ENCODE assay signal across 29 mouse cellular contexts in genomic region chr5:26170717-26171500, GRCm38 (mm10). TPM values are rescaled to one million over a fixed set of nuclear protein-coding genes. Genes with fewer than 3 reads are reported as not detected.
"Had no signal": no experiment of that assay in that cellular context is flagged by ENCODE, and none has a peak within 500 bp of the region (broad histone marks: within the 10 kb centered on the region; RNA-seq: fewer than 3 reads in every experiment).

No protein-coding gene starts in this region.

- H3K27ac ChIP-seq: intestine, embryonic 15.5 days; left cerebral cortex, adult 2 months; liver, embryonic 13.5 days; stomach, embryonic 15.5 days had no signal

- H3K4me2 ChIP-seq: intestine, embryonic 15.5 days; liver, embryonic 13.5 days; midbrain, embryonic 11.5 days; stomach, embryonic 15.5 days had no signal

- H3K9ac ChIP-seq: intestine, embryonic 15.5 days; liver, embryonic 13.5 days; stomach, embryonic 15.5 days had no signal

- ATAC-seq: intestine, embryonic 15.5 days had no signal

- H3K4me3 ChIP-seq: intestine, embryonic 15.5 days; left cerebral cortex, adult 2 months; liver, embryonic 13.5 days; stomach, embryonic 15.5 days had no signal

- DNase-seq: kidney, adult 18-20 months; kidney, postnatal 25 days; layer of hippocampus, postnatal 36 days; liver, embryonic 13.5 days; lung, adult 2 months; lung, postnatal 14 days; lung, postnatal 4 days; midbrain, embryonic 14.5 days; right cerebral cortex, postnatal 25 days; spleen, adult 18-20 months; thymus, postnatal 36 days had no signal

- H3K4me1 ChIP-seq: intestine, embryonic 15.5 days; liver, embryonic 13.5 days; stomach, embryonic 15.5 days had no signal

- H3K27me3 ChIP-seq: intestine, embryonic 15.5 days; liver, embryonic 13.5 days; stomach, embryonic 15.5 days had no signal

- H3K9me3 ChIP-seq: intestine, embryonic 15.5 days; stomach, embryonic 15.5 days had no signal

- H3K36me3 ChIP-seq: intestine, embryonic 15.5 days; liver, embryonic 13.5 days; stomach, embryonic 15.5 days had no signal

RNA-seq across cellular contexts. Expression of gene Gm10220, which starts 49.7 kb away (rescaled TPM):
- total RNA-seq: layer of hippocampus, adult 8-10 months; layer of hippocampus, postnatal 10 days; layer of hippocampus, postnatal 36 days; left cerebral cortex, adult 2 months; left cerebral cortex, postnatal 10 days; left cerebral cortex, postnatal 36 days; liver, adult 2 months; megakaryocyte progenitor cell, adult 5-6 weeks; megakaryocyte-erythroid progenitor cell, adult 5-6 weeks; midbrain, postnatal 0 days; neutrophil, adult 5-6 weeks had no signal
- polyA plus RNA-seq: intestine, embryonic 15.5 days; limb, embryonic 11.5 days; liver, adult 2 months; liver, embryonic 13.5 days; liver, embryonic 16.5 days; lung, adult 2 months; lung, embryonic 16.5 days; midbrain, embryonic 11.5 days; midbrain, embryonic 14.5 days; stomach, embryonic 15.5 days; thymus, postnatal 0 days; urinary bladder, adult 2 months had no signal
